Mouse (Mus musculus): Measurements from ENCODE around the gene Rcor3. TPM values are rescaled to one million over a fixed set of nuclear protein-coding genes. Genes with fewer than 3 reads are reported as not detected.

Gene Rcor3
- polyA plus RNA-seq, 1 experiment: 31.4 TPM

DNA sequence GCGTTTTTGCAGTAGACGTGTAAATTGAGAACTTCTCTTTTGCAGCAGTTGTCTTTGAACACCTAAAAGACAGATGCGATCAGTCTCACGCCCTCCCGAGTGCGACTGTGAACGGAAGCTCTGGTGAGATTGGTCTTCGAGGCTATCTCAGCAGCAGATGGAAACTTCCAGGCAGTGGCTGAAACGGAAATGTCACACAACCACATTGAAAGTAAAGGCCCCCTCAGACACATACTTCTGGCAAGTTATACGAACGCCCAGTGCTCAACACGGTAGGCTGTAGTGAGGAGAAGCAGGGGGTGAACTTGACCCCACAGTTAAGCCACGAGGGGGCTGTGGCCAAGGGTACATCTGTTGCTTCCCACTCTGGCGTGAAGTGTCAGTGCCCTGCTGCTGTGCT lies 75.2 kb downstream of the Rcor3 start:
- 80% methylated on average over 14 of the region's 14 CpGs for WGBS
- no peaks in the 10 kb centered on the region for H3K4me1 ChIP-seq (ENCODE audit: control insufficient read depth, insufficient read depth, low read length)
- no peak overlapping the region for H3K4me3 ChIP-seq (replicated peaks; ENCODE audit: extremely low read depth, low read depth, low read length)
- no peak for DNase-seq
- TF ChIP-seq POLR2A (IDR thresholded peaks at IDR 0.05; ENCODE audit: borderline replicate concordance, extremely low read depth, low read depth, low read length): no peak
- TF ChIP-seq CTCF (IDR thresholded peaks at IDR 0.05; ENCODE audit: insufficient read depth, low read length): no peak

DNA sequence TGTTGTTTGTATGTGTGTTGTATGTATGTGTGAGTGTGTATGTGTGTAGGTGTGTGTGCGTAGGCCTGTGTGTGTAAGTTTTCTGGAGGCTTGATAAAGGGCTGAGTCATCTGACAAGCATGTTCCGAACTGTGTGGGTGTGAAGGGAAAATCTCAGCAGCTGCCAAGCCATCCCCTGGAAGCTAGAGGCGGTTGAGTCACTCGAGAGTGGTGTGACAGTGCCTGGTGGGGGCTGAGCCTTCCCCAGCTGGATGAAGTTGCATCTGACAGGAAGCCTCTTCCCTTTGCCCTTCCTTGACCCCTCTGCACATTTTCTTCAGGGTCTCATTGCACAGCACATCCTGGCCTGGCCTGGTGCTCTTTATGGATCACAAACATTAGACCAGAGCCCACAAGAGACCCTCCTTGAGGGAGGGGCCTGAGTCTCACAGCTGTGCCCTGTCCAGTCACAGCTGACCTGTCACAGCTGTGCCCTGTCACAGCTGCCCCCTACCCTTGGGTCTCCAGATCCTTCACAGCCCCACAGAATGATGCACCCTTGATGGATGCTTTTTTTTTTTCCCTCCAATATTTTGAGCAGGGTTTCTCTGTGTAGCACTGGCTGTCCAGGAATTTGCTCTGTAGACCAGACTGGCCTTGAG lies 76.1 kb downstream of the Rcor3 start:
- WGBS: 16% methylated on average over 4 of the region's 4 CpGs
- H3K4me3 ChIP-seq (replicated peaks; ENCODE audit: extremely low read depth, low read depth, low read length): no peak overlapping the region
- no peak for DNase-seq
- H3K4me1 ChIP-seq (ENCODE audit: control insufficient read depth, insufficient read depth, low read length): no peaks in the 10 kb centered on the region
- TF ChIP-seq POLR2A (IDR thresholded peaks at IDR 0.05; ENCODE audit: borderline replicate concordance, extremely low read depth, low read depth, low read length): no peak
- no peak for TF ChIP-seq CTCF (IDR thresholded peaks at IDR 0.05; ENCODE audit: insufficient read depth, low read length)

DNA sequence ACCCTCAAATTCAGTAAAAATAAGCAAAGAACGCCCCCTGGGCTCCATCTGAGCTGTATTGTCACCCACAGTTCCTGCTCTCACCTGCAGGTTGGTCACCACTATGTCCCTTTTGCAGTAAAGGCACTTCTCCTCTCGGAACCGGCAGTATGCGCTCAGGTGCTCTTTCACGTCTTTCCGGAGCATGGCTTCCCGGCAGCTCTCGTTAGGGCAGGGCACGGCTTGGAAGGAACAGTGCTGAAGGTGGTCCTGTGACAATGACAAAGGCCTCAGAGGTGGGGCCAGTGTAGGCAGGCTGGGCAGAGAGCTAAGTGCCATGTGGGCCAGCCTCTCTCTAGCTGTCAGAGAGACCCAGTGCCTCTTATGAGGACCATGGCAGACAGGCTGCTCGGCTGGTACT lies 79.0 kb downstream of the Rcor3 start:
- WGBS: 84% methylated on average over 10 of the region's 10 CpGs
- Histone ChIP-seq H3K4me3 (replicated peaks; ENCODE audit: extremely low read depth, low read depth, low read length) (no peak overlapping the region), H3K4me1 (ENCODE audit: control insufficient read depth, insufficient read depth, low read length) (no peaks in the 10 kb centered on the region)
- no peak for TF ChIP-seq POLR2A (IDR thresholded peaks at IDR 0.05; ENCODE audit: borderline replicate concordance, extremely low read depth, low read depth, low read length)
- no peak for TF ChIP-seq CTCF (IDR thresholded peaks at IDR 0.05; ENCODE audit: insufficient read depth, low read length)
- DNase-seq: no peak

DNA sequence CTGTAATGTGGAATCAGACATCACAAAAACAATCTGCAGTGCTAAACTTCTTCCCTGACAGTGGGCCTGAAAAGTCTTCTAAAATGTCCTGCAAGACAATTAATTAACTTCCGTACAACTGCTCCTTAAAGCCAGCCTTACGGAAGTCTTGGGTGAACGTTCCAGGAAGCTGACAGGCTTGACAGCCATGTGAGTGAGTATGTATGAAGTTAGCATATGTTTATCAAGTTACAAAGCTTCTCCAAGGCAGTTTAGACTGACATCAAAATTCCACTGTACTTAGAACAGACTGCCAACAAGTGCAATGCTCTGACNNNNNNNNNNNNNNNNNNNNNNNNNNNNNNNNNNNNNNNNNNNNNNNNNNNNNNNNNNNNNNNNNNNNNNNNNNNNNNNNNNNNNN lies 84.1 kb downstream of the Rcor3 start:
- no peaks in the 10 kb centered on the region for H3K4me1 ChIP-seq (ENCODE audit: control insufficient read depth, insufficient read depth, low read length)
- no peak overlapping the region for H3K4me3 ChIP-seq (replicated peaks; ENCODE audit: extremely low read depth, low read depth, low read length)
- WGBS: 68% methylated on average over 3 of the region's 3 CpGs
- no peak for DNase-seq
- no peak for TF ChIP-seq CTCF (IDR thresholded peaks at IDR 0.05; ENCODE audit: insufficient read depth, low read length)

DNA sequence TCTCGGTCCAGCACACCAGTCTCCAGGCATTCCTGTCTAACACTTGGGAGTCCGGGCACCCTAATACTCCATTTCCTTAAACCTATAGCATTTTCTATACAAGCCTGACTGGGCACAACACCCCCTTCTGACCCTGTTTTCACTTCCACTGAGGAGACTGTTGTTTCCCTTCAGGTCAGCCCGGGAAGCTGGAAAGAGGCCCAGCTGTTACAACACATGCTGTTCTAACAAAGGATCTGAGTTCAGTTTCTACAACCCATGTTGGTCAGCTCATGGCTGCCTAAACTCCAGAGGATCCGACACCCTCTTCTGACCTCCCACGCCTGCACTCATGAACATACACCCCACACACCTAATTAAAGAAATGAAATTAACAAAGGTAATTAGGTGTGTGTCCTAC lies 84.9 kb downstream of the Rcor3 start:
- WGBS: 78% methylated on average over 5 of the region's 5 CpGs
- no peak for TF ChIP-seq POLR2A (IDR thresholded peaks at IDR 0.05; ENCODE audit: borderline replicate concordance, extremely low read depth, low read depth, low read length)
- no peak for TF ChIP-seq CTCF (IDR thresholded peaks at IDR 0.05; ENCODE audit: insufficient read depth, low read length)
- Histone ChIP-seq H3K4me3 (replicated peaks; ENCODE audit: extremely low read depth, low read depth, low read length) (no peak overlapping the region), H3K4me1 (ENCODE audit: control insufficient read depth, insufficient read depth, low read length) (no peaks in the 10 kb centered on the region)
- DNase-seq: no peak

DNA sequence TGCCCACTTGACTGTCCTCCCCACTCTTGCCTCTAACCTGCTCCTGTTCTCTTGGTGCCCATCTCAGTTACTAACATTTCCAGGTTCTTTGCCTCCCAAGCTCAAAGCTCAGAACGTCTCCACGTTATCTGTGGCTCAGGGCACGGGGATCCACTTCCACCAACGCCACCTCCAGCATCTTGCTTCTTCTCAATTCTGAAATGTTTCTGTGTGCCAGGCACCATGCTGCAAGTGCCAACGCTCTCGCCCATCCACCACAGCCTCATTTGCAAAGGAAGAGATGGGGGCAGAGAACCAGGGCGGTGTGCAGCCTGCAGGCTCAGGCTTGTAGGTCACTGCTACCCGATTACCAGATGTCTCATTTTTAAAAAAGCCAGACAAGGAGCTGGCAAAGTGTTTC lies 85.4 kb downstream of the Rcor3 start:
- WGBS: 86% methylated on average over 8 of the region's 8 CpGs
- no peak overlapping the region for H3K4me3 ChIP-seq (replicated peaks; ENCODE audit: extremely low read depth, low read depth, low read length)
- TF ChIP-seq POLR2A (IDR thresholded peaks at IDR 0.05; ENCODE audit: borderline replicate concordance, extremely low read depth, low read depth, low read length) (no peak), CTCF (IDR thresholded peaks at IDR 0.05; ENCODE audit: insufficient read depth, low read length) (no peak)
- no peaks in the 10 kb centered on the region for H3K4me1 ChIP-seq (ENCODE audit: control insufficient read depth, insufficient read depth, low read length)
- no peak for DNase-seq

Other genes with a start within 250 kb of the Rcor3 start
- 23.9 and 28.3 TPM in 2 replicates for gene Slc30a1, start 231.3 kb downstream of the Rcor3 start, polyA plus RNA-seq (2012; rRNA removed)
- gene Rd3, start 160.7 kb downstream of the Rcor3 start, polyA plus RNA-seq (2012; rRNA removed): 3.9 and 9.5 TPM in 2 replicates
- gene Traf5, start 45.5 kb downstream of the Rcor3 start, polyA plus RNA-seq (2012; rRNA removed): 16.2 and 23.5 TPM in 2 replicates
- 1.7 and 1.9 TPM in 2 replicates for gene Kcnh1, start 52.7 kb upstream of the Rcor3 start, polyA plus RNA-seq (2012; rRNA removed)